8 mouse cellular contexts compared by ENCODE assay signal in the genomic region with DNA sequence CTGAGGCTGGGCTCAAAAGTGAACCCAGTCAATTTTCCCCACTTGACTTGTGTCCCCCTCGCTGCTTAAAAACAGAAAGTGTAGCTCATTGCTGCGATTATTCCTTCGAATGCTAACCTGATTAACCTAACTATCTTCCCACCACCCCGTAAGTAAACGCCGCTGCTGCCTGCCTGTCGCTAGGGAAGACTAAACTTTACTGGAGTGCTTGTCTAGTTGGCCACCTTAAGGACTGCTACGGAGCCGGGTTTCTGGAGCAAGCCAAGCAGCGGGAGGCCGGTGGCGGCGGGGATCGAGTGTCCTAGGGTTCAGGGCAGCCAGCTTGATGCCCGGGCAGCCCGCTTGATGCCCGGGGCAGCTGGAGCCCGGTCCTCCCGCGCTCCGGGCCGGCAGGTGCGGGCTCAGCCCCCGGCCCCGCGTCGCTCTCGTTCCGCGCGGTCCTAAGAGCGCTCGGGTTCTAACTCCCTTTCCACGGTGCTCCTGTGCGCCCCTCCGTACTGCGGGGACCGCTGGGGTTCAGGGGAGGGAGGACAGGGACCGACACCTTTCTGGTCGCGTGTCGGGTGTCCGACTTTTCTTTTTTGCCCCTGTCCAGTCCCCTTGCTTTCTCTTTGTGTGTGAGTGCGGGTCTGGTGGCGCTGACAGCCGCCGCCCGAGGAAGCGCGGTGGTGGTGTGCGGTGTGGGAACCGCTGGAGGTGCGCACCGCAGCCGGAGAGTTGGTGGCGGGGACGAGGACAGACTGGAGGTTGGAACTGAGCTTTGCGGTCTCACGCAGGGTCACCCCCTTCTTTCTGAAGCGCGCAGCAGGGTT. TPM values are rescaled to one million over a fixed set of nuclear protein-coding genes. Genes with fewer than 3 reads are reported as not detected.
A peak's percentile ranks its signal among the peaks of the same experiment; 100 is the strongest.
DNase-seq lines count a peak whose midpoint lies in the region; ATAC-seq and TF ChIP-seq lines count a peak whose summit lies in the region.

No protein-coding gene starts in this region.

- peak overlapping the region; percentile 95 for H3K4me2 ChIP-seq in hindbrain, postnatal 0 days (ENCODE audit: low read depth, low read length)
- H3K4me2 ChIP-seq in limb, embryonic 13.5 days (replicated peaks), result peak overlapping the region; percentile 97
- H3K4me2 ChIP-seq in neural tube, embryonic 14.5 days (ENCODE audit: low read depth, low read length), result peak overlapping the region; percentile 91

- H3K4me3 ChIP-seq in lung, adult 2 months (replicated peaks; ENCODE audit: extremely low read depth, low read depth, low read length), result peak overlapping the region; percentile 64
- H3K4me3 ChIP-seq in hindbrain, postnatal 0 days (ENCODE audit: low read length), result peak overlapping the region; percentile 58
- H3K4me3 ChIP-seq in limb, embryonic 13.5 days, result peak overlapping the region; percentile 62
- H3K4me3 ChIP-seq in neural tube, embryonic 14.5 days (ENCODE audit: low read depth, low read length), result peak overlapping the region; percentile 63

- H3K27ac ChIP-seq in hindbrain, postnatal 0 days, result peak overlapping the region; percentile 84
- H3K27ac ChIP-seq in limb, embryonic 13.5 days, result peak overlapping the region; percentile 28; the same call in 1 of the 2 replicates
- H3K27ac ChIP-seq in neural tube, embryonic 14.5 days (ENCODE audit: low read depth, low read length), result peak overlapping the region; percentile 88

- TF ChIP-seq POLR2A in lung, adult 2 months (IDR thresholded peaks at IDR 0.05; ENCODE audit: borderline replicate concordance, extremely low read depth, low read depth, low read length), result no peak

- H3K9ac ChIP-seq in hindbrain, postnatal 0 days (replicated peaks; ENCODE audit: low read length), result peak overlapping the region; percentile 69
- peak overlapping the region; percentile 70 for H3K9ac ChIP-seq in limb, embryonic 13.5 days
- H3K9ac ChIP-seq in neural tube, embryonic 14.5 days (replicated peaks; ENCODE audit: low read depth, low read length), result peak overlapping the region; percentile 69

- peak; percentile 39 for ATAC-seq in hindbrain, postnatal 0 days
- ATAC-seq in limb, embryonic 13.5 days (ENCODE audit: low FRiP score, low read depth), result no peak; the same call in 1 of the 2 replicates
- peak; percentile 54 for ATAC-seq in neural tube, embryonic 14.5 days (ENCODE audit: low read depth)
- ATAC-seq in megakaryocyte progenitor cell, adult 5-6 weeks (replicated peaks; ENCODE audit: poor library complexity), result no peak

- H3K36me3 ChIP-seq in hindbrain, postnatal 0 days (ENCODE audit: insufficient read depth, low read length), result no peaks in the 10 kb centered on the region
- no peaks in the 10 kb centered on the region for H3K36me3 ChIP-seq in limb, embryonic 13.5 days
- no peaks in the 10 kb centered on the region for H3K36me3 ChIP-seq in neural tube, embryonic 14.5 days (ENCODE audit: control insufficient read depth, insufficient read depth, low read length)

- peaks cover 19% of the 10 kb centered on the region for H3K4me1 ChIP-seq in lung, adult 2 months (ENCODE audit: control insufficient read depth, insufficient read depth, low read length)
- H3K4me1 ChIP-seq in hindbrain, postnatal 0 days (ENCODE audit: insufficient read depth, low read length), result peaks cover 5% of the 10 kb centered on the region; the same call in 1 of the 2 replicates
- peaks cover 55% of the 10 kb centered on the region for H3K4me1 ChIP-seq in limb, embryonic 13.5 days
- H3K4me1 ChIP-seq in neural tube, embryonic 14.5 days (ENCODE audit: control insufficient read depth, insufficient read depth, low read length), result peaks cover 12% of the 10 kb centered on the region

- WGBS in lung, adult 2 months, result under 1% methylated on average over 61 of the region's 61 CpGs
- 0% methylated on average over 61 of the region's 61 CpGs for WGBS in hindbrain, postnatal 0 days
- WGBS in limb, embryonic 13.5 days, result under 1% methylated on average over 61 of the region's 61 CpGs
- under 1% methylated on average over 58 of the region's 61 CpGs for WGBS in neural tube, embryonic 14.5 days

- TF ChIP-seq CTCF in lung, adult 2 months (IDR thresholded peaks at IDR 0.05; ENCODE audit: insufficient read depth, low read length), result no peak
- peak; percentile 6; the same call in 1 of the 2 replicates for TF ChIP-seq CTCF in hindbrain, postnatal 0 days (IDR thresholded peaks at IDR 0.05; ENCODE audit: low read depth)

- DNase-seq in lung, adult 2 months, result peak; percentile 36
- no peak for DNase-seq in lung, postnatal 36 days
- DNase-seq in cerebellum, adult 8-10 months, result peak; percentile 67
- DNase-seq in frontal cortex, postnatal 25 days (ENCODE audit: low spot score in 2 of 2), result peak; percentile 40 to 45
- peak; percentile 67 for DNase-seq in hindbrain, postnatal 0 days (ENCODE audit: low spot score)

- no peaks in the 10 kb centered on the region for H3K9me3 ChIP-seq in hindbrain, postnatal 0 days (ENCODE audit: low read length)
- no peaks in the 10 kb centered on the region for H3K9me3 ChIP-seq in limb, embryonic 13.5 days
- no peaks in the 10 kb centered on the region for H3K9me3 ChIP-seq in neural tube, embryonic 14.5 days (ENCODE audit: control insufficient read depth, low read length)

- no peaks in the 10 kb centered on the region for H3K27me3 ChIP-seq in hindbrain, postnatal 0 days (ENCODE audit: insufficient read depth, low read length)
- H3K27me3 ChIP-seq in limb, embryonic 13.5 days, result peaks cover 79% of the 10 kb centered on the region
- H3K27me3 ChIP-seq in neural tube, embryonic 14.5 days (ENCODE audit: control insufficient read depth, insufficient read depth, low read length), result peaks cover 14% of the 10 kb centered on the region

RNA-seq across cellular contexts. Expression of a gene that starts 4.5 kb away (rescaled TPM):
- polyA plus RNA-seq in lung, adult 2 months (2012; rRNA removed), result 0.20 TPM in 2 replicates
- 10.8 and 12.4 TPM in 2 replicates for total RNA-seq in hindbrain, postnatal 0 days (2014; rRNA removed)
- polyA plus RNA-seq in hindbrain, postnatal 0 days (2015; fragmentation: Nextera tagmentation; extraction: Ambion mirVana), result 24.2 and 25.9 TPM in 2 replicates
- polyA plus RNA-seq in limb, embryonic 13.5 days (2015; fragmentation: Nextera tagmentation; extraction: Ambion mirVana), result 14.1 TPM in 2 replicates
- polyA plus RNA-seq in neural tube, embryonic 14.5 days (2014; fragmentation: Nextera tagmentation; extraction: Ambion mirVana), result 18.8 and 23.2 TPM in 2 replicates
- total RNA-seq in megakaryocyte progenitor cell, adult 5-6 weeks (2015), result not detected in 2 replicates
- not detected in 2 replicates for total RNA-seq in megakaryocyte progenitor cell, adult 5-6 weeks (2017)

Comparison
In these comparisons a context has a peak if more than half of its experiments do, and no peak if none do; other contexts are left out.
1. ATAC-seq: peak in hindbrain, postnatal 0 days (single experiment) and neural tube, embryonic 14.5 days (single experiment); none in limb, embryonic 13.5 days (single experiment) and megakaryocyte progenitor cell, adult 5-6 weeks (single experiment).
2. H3K27ac ChIP-seq: peak in every context shown above with its lines; median percentile 88 in neural tube, embryonic 14.5 days; 84 in hindbrain, postnatal 0 days; 28 in limb, embryonic 13.5 days.
3. RNA of a gene that starts 4.5 kb away (polyA plus RNA-seq): 24.2 to 25.9 TPM in hindbrain, postnatal 0 days, 18.8 to 23.2 TPM in neural tube, embryonic 14.5 days and 14.1 TPM in limb, embryonic 13.5 days; 0.20 TPM in lung, adult 2 months; every median in the first group is over 10 times any median in the second.
4. Peak in every context shown above with its lines, with median percentiles within 50 percentile points of each other: H3K4me3 ChIP-seq, H3K4me2 ChIP-seq and H3K9ac ChIP-seq.